Mouse (Mus musculus): ENCODE results near the gene 4933428G20Rik. TPM values are rescaled to one million over a fixed set of nuclear protein-coding genes. Genes with fewer than 3 reads are reported as not detected.

Gene 4933428G20Rik
- polyA plus RNA-seq, 1 experiment from 2014 or later = 0.87 TPM

DNA sequence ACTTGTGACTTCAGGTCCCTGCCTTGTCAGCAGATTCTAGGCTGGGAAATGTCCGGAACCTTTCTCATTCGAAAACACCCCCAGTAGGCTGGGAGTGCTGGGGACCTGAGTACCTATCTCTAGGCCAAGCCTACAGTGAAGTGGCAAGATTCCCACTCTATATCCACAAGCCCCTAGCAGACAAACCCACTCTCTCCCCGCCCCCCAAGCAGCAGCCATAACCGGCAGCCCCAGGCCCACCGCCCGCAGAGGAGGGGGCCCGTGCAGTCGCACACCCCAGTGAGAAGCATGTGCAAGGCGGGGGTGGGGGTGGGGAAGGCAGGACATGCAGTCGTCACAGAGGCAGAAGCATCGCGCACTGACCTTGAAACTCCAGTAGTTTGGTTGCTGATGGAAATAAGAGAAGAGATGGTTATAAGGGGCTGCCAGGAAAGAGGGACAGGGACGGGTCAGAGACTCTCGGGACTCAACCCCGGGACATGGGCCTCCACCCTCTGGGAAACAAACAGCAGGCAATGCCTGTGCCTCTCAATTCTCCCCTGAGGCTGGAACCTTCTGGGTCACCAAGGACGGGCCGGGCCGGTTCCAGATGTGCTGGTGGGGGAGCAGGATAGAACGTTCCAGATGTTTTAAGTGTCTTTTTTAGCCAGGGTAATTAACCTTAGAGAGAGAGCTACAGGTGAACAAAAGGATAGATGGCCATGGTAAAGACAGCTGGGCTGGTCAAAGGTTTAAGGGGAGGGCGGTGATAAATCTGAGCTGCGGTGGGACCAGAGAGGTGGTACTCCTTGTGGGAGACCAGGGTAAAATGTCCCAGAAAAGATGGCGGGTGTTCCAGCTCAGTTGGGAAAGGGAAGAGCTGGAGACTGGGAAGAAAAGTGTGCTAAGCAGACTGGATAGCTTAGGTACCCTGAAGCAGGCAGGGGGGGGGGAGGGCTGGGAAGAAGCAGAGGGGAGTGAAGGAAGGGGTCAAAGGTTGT lies 42.3 kb upstream of the 4933428G20Rik start:
- Histone ChIP-seq H3K27me3 (ENCODE audit: control insufficient read depth, insufficient read depth, low read depth, low read length) (peaks cover 51% of the 10 kb centered on the region), H3K36me3 (ENCODE audit: control insufficient read depth, insufficient read depth, low read length) (no peaks in the 10 kb centered on the region), H3K4me3 (ENCODE audit: low read length) (no peak overlapping the region), H3K9me3 (ENCODE audit: control insufficient read depth, low read length) (no peaks in the 10 kb centered on the region), H3K4me2 (ENCODE audit: low read depth, low read length) (no peak overlapping the region), H3K4me1 (replicated peaks; ENCODE audit: control insufficient read depth, insufficient read depth, low read length) (peaks cover 25% of the 10 kb centered on the region), H3K27ac (ENCODE audit: low read length) (no peak overlapping the region), H3K9ac (ENCODE audit: low read length) (no peak overlapping the region)
- WGBS = 78% methylated on average over 22 of the region's 22 CpGs
- ATAC-seq (ENCODE audit: low read depth) = no peak

DNA sequence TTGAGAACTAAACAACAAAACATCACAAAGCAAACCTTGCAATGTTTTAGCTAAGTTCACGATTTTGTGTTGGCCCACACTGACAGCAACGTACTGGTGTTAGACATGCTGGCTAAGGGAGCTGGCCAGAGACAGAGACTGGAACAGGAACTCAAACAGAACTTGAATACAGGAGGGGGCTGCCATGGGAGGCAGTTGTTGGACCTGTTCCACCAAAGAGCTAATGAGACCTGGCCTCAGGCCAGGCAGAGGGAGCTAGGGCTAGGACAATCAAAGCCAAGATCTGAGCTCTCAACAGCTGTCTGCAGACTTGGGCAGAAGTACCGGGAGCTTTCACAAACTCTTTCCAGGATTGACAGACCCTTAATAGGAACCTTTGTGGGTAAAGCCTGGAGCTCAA lies 40.5 kb upstream of the 4933428G20Rik start:
- H3K27ac ChIP-seq (ENCODE audit: low read length) = no peak overlapping the region
- peak; percentile 67 for ATAC-seq (ENCODE audit: low read depth)
- WGBS = 12% methylated on average over 3 of the region's 3 CpGs

DNA sequence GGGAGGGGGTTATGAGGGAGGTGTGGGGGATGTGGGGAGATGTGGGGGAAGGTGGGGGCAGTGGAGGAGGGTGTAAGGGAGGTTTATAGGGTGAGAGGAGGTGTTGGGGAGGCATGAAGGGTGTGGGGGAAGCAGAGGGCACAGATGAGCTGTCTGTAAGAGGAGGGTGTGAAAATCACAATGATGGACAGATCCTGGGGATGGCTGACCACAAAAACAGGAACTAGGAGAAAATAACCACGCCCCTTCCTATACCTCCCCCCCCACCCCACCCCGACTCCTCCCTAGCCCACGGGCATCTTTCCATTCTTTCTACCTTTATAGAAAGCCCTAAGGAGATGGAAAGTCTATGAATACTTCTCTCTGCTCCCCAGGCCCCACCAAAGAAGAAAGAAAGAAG lies 40.0 kb upstream of the 4933428G20Rik start:
- WGBS = 49% methylated on average over 3 of the region's 3 CpGs
- H3K9me3 ChIP-seq (ENCODE audit: control insufficient read depth, low read length) = no peaks in the 10 kb centered on the region
- H3K27ac ChIP-seq (ENCODE audit: low read length) = no peak overlapping the region
- no peak overlapping the region for H3K4me2 ChIP-seq (ENCODE audit: low read depth, low read length)
- H3K9ac ChIP-seq (ENCODE audit: low read length) = no peak overlapping the region
- no peaks in the 10 kb centered on the region for H3K36me3 ChIP-seq (ENCODE audit: control insufficient read depth, insufficient read depth, low read length)
- no peak for ATAC-seq (ENCODE audit: low read depth)
- no peak overlapping the region for H3K4me3 ChIP-seq (ENCODE audit: low read length)
- peaks cover 22% of the 10 kb centered on the region for H3K4me1 ChIP-seq (replicated peaks; ENCODE audit: control insufficient read depth, insufficient read depth, low read length)
- H3K27me3 ChIP-seq (ENCODE audit: control insufficient read depth, insufficient read depth, low read depth, low read length) = peaks cover 53% of the 10 kb centered on the region

More for the DNA sequence above, 40.5 kb upstream of the 4933428G20Rik start:
- Histone ChIP-seq H3K4me3 (ENCODE audit: low read length) (no peak overlapping the region), H3K27me3 (ENCODE audit: control insufficient read depth, insufficient read depth, low read depth, low read length) (peaks cover 53% of the 10 kb centered on the region), H3K9ac (ENCODE audit: low read length) (no peak overlapping the region), H3K36me3 (ENCODE audit: control insufficient read depth, insufficient read depth, low read length) (no peaks in the 10 kb centered on the region), H3K9me3 (ENCODE audit: control insufficient read depth, low read length) (no peaks in the 10 kb centered on the region), H3K4me2 (ENCODE audit: low read depth, low read length) (no peak overlapping the region), H3K4me1 (replicated peaks; ENCODE audit: control insufficient read depth, insufficient read depth, low read length) (peaks cover 22% of the 10 kb centered on the region)

DNA sequence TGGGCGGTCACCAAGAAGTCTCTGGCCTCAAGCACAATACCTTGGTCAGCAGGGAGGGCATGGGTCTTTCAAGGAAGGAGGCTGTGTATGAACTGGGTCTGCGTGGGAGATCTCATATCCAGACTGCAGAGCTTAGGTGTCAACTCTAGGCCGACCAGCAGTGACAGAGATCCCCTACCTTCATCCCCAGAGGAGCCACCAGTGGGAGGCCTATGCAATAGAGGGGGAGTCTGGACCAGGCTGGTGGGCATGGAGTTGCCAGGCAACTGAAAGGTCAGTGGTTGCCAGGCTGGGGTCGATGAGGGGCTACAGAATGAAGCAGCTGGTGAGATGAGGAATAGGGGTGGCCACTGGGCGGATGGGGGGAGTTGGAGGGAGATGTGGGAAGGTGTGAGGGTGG lies 39.5 kb upstream of the 4933428G20Rik start:
- WGBS = 66% methylated on average over 5 of the region's 5 CpGs
- no peak overlapping the region for H3K4me3 ChIP-seq (ENCODE audit: low read length)
- ATAC-seq (ENCODE audit: low read depth) = no peak

DNA sequence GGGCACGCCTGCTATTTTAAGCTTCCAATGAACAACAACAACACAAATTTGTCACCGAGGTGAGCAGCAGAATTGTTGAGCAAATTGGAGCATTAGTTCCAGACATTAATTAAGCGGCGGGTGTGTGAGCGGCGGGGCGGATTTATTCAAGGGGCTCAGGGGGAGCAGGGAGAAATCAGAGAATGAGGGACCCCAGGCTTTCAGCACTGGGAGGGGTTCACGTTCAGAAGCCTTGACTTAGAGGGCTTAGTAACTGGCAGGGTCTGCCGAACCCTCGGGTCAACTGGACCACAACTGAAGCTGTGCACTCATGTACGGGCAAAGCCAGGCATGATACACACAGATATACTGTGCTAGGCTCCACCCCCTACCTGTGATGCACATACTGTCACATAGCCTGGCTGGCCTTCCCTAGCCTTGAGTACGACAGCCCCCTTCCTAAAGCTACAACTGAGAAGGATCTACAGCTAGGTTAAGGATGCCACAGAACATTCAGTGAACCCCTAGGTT lies 37.5 kb upstream of the 4933428G20Rik start:
- Histone ChIP-seq H3K27ac (ENCODE audit: low read length) (no peak overlapping the region), H3K4me3 (ENCODE audit: low read length) (no peak overlapping the region; the same call in 1 of the 2 replicates), H3K4me2 (ENCODE audit: low read depth, low read length) (peak overlapping the region; percentile 64; the same call in 1 of the 2 replicates), H3K36me3 (ENCODE audit: control insufficient read depth, insufficient read depth, low read length) (no peaks in the 10 kb centered on the region), H3K9ac (ENCODE audit: low read length) (no peak overlapping the region), H3K4me1 (replicated peaks; ENCODE audit: control insufficient read depth, insufficient read depth, low read length) (peaks cover 34% of the 10 kb centered on the region), H3K27me3 (ENCODE audit: control insufficient read depth, insufficient read depth, low read depth, low read length) (peaks cover 66% of the 10 kb centered on the region), H3K9me3 (ENCODE audit: control insufficient read depth, low read length) (no peaks in the 10 kb centered on the region)
- 35% methylated on average over 12 of the region's 12 CpGs for WGBS
- no peak for ATAC-seq (ENCODE audit: low read depth)

More for the DNA sequence above, 39.5 kb upstream of the 4933428G20Rik start:
- Histone ChIP-seq H3K9me3 (ENCODE audit: control insufficient read depth, low read length) (no peaks in the 10 kb centered on the region), H3K36me3 (ENCODE audit: control insufficient read depth, insufficient read depth, low read length) (no peaks in the 10 kb centered on the region), H3K9ac (ENCODE audit: low read length) (no peak overlapping the region), H3K4me1 (replicated peaks; ENCODE audit: control insufficient read depth, insufficient read depth, low read length) (peaks cover 27% of the 10 kb centered on the region), H3K27ac (ENCODE audit: low read length) (no peak overlapping the region), H3K27me3 (ENCODE audit: control insufficient read depth, insufficient read depth, low read depth, low read length) (peaks cover 53% of the 10 kb centered on the region), H3K4me2 (ENCODE audit: low read depth, low read length) (no peak overlapping the region)

DNA sequence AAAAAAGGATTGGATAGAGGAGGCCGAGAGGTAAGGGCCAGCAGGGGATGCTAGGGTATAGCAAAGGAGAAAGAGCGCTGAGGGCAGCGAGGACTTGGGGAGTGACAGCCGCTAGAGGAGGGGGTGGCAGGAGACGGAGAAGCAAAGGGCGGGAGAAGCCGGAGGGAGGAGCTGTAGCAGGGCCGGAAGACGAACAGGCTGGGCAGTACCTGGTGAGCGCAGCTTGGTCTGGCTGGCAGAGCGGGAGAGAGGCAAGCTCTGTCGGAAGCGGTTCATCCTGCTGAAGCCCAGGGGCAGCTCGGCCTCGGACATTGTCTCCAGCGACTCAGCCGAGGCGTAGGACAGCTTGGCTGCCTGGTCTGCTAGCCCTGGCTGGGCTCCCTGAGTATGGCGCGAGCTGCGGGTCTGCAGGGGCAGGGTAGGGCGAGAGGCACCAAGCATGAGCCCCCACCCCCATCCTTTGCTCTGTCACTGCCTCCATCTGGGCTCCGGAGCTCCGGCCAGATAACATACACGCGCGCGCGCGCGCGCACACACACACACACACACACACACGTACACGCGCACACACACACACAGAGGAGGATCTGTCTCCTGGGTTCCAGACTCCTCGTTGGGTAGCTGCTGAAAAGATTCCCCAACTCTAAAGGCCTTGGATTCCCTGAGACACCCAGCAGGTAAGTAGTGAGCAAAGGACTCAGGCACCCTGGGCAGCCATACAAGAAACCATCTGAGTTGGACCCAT lies 36.9 kb upstream of the 4933428G20Rik start:
- Histone ChIP-seq H3K27me3 (ENCODE audit: control insufficient read depth, insufficient read depth, low read depth, low read length) (peaks cover 72% of the 10 kb centered on the region), H3K4me1 (replicated peaks; ENCODE audit: control insufficient read depth, insufficient read depth, low read length) (peaks cover 37% of the 10 kb centered on the region), H3K9me3 (ENCODE audit: control insufficient read depth, low read length) (no peaks in the 10 kb centered on the region), H3K9ac (ENCODE audit: low read length) (peak overlapping the region; percentile 51), H3K36me3 (ENCODE audit: control insufficient read depth, insufficient read depth, low read length) (no peaks in the 10 kb centered on the region), H3K27ac (ENCODE audit: low read length) (no peak overlapping the region), H3K4me2 (ENCODE audit: low read depth, low read length) (peak overlapping the region; percentile 64), H3K4me3 (ENCODE audit: low read length) (peak overlapping the region; percentile 42)
- ATAC-seq (ENCODE audit: low read depth) = peak; percentile 20; the same call in 1 of the 2 replicates
- under 1% methylated on average over 34 of the region's 36 CpGs for WGBS

DNA sequence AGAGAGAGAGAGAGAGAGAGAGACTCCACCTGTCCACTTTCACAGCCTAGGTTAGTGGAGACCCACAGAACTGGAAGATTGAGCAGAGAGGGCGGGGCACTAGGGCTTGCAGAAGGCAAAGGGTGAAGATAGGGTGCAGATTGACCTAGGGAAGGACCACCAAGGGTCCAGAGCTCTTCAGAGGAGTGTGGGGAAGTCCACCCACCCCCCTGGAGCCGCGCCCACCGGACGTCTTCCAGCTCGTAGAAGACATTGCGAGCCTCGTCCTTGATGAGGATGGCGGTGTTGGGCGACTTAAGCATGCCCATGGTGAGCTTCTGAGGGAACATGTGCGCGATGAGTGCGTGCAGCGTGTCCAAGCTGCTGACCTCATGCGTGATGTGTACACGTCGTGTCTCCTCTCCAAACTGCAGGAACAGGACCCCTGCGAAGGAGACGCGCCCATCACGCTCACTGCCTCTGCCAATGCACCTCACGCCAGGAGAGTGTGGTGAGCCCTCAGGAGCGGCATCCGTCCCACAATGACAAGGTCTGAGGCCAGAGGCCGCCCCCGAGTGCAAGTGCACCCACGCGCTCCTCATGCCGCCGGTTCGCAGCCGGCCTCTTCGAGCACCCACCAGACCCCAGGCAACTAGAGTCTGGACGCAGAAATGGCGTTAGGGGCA lies 36.1 kb upstream of the 4933428G20Rik start:
- H3K36me3 ChIP-seq (ENCODE audit: control insufficient read depth, insufficient read depth, low read length) = no peaks in the 10 kb centered on the region
- H3K27me3 ChIP-seq (ENCODE audit: control insufficient read depth, insufficient read depth, low read depth, low read length) = peaks cover 75% of the 10 kb centered on the region
- H3K4me1 ChIP-seq (replicated peaks; ENCODE audit: control insufficient read depth, insufficient read depth, low read length) = peaks cover 36% of the 10 kb centered on the region
- H3K4me2 ChIP-seq (ENCODE audit: low read depth, low read length) = peak overlapping the region; percentile 64
- H3K9me3 ChIP-seq (ENCODE audit: control insufficient read depth, low read length) = no peaks in the 10 kb centered on the region
- H3K4me3 ChIP-seq (ENCODE audit: low read length) = peak overlapping the region; percentile 42
- H3K9ac ChIP-seq (ENCODE audit: low read length) = no peak overlapping the region; the same call in 1 of the 2 replicates
- no peak overlapping the region for H3K27ac ChIP-seq (ENCODE audit: low read length)
- no peak for ATAC-seq (ENCODE audit: low read depth)
- 11% methylated on average over 35 of the region's 35 CpGs for WGBS

DNA sequence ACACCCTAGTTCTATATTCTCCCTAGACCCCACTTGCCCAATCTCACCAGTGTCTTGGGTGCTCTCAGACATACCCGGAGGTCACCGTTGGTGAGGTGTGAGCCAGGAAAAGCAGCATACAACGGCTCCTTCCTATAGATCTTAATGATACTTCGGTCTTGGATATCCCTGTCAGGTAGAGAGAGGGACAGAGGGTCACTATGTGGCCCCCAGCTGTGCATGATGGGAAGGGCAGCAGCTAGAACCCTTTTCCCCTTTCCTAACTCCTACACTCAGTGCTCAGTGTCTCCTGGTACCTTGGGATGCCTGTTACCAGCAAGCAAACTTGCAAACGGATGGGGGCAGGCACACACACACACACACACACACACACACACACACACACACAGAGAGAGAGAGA lies 35.5 kb upstream of the 4933428G20Rik start:
- Histone ChIP-seq H3K36me3 (ENCODE audit: control insufficient read depth, insufficient read depth, low read length) (no peaks in the 10 kb centered on the region), H3K9ac (ENCODE audit: low read length) (no peak overlapping the region), H3K9me3 (ENCODE audit: control insufficient read depth, low read length) (no peaks in the 10 kb centered on the region), H3K4me2 (ENCODE audit: low read depth, low read length) (no peak overlapping the region), H3K27me3 (ENCODE audit: control insufficient read depth, insufficient read depth, low read depth, low read length) (peaks cover 75% of the 10 kb centered on the region), H3K27ac (ENCODE audit: low read length) (no peak overlapping the region), H3K4me1 (replicated peaks; ENCODE audit: control insufficient read depth, insufficient read depth, low read length) (peaks cover 31% of the 10 kb centered on the region), H3K4me3 (ENCODE audit: low read length) (no peak overlapping the region)
- WGBS = 39% methylated on average over 5 of the region's 5 CpGs
- no peak for ATAC-seq (ENCODE audit: low read depth)
